Mouse (Mus musculus) c-Kit-positive CD71-positive TER-119-positive erythroid progenitor cells, embryonic 14.5 days (primary cell): ENCODE results near the gene Rnls.
"Not testable (repeated sequence)": the region's sequence is repeated elsewhere in the genome, so short reads cannot be mapped to it uniquely, and the experiment has no call there.

Experiments used
- DNase-seq: peaks from one replicate; pipeline ENCODE4 v3.0.0-alpha.2; 2013; ENCODE audit warnings: low spot score

Rnls gene

DNA sequence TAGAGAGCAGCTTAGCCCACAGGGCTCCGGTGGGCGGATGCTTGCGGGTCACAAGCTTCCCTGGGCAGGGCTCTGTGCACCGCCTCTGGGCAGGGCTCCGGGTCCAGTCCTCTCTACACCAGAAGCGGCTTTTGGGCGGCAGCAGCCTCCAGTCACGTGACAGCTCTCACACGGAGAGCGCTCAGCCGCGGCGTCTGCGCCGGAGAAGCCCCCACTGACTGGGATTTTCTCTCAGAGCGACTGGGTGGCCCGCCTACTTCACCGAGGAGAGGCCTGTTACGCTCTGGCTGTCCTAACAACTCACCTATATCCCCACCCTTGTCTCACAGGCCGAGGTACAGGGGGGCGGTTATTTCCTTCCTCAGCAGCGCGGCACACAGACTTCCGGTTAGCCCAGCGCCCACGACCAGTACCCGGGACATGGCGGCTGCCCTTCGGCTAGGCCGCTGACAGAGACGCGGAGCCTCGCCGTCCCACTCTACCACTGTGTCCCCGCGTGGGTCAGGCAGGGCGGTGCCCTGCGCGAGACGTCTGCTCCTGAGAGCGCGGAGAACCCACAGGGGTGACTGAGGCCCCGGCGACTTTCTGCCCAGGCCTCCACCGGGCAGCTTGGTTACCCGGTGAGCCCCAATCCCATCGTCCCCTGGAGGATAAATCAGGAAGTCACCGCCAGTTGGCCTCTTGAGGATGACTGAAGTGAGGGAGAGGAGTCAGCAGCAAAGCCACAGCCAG is at the start of gene Rnls:
Gene Rnls (minus strand): TSS at position 645 of the 732 bp plus-strand sequence.
- peak; percentile 59 for DNase-seq

GRCm38 (mm10) chr19:33429457-33429856 is 37.4 kb upstream of the Rnls start:
- no peak for DNase-seq

- DNase-seq, result not testable (repeated sequence)
Measured at GRCm38 (mm10) chr19:33419368-33419767, 27.3 kb upstream of the Rnls start.

DNA sequence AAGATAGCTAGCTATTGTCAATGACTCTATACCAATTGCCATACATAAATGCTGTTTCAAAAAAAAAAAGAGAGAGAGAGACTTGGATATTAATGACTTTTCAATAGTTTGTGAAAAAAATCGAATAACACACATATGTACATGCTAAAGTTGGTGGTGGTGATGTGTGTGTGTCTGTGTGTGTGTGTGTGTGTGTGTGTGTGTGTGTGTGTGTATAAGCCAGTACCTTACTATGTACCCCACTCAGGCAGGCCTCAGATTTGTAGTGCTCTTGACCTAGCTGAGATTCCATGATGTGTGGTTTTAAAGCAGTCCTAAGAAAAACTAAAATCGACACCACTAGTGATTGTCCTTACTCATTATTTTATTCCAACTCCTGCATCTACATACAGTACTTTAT is 11.3 kb downstream of the Rnls start:
- DNase-seq, result no peak

GRCm38 (mm10) chr19:33380386-33380785 is 11.7 kb downstream of the Rnls start:
- DNase-seq, result peak; percentile 24

GRCm38 (mm10) chr19:33368808-33369207 is 23.3 kb downstream of the Rnls start:
- no peak for DNase-seq

DNA sequence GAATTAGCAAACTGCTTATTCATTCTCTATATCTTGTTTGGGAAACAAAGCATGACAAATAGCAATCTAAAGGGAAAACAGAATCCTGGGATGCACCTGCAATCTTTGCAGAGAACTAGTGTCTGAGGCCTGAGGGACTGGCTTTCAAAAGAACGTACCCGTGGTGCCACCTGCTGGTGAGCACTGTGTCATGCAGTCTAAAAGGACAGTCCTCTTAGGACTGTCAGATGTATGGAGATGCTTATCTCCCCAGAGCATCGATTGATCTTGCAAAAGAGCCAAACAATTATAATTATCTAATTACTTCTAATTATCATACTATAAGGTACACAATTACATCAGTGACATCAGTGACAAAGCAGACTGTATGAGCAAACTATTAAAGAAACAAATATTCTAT is 25.4 kb downstream of the Rnls start:
- peak; percentile 43 for DNase-seq

DNA sequence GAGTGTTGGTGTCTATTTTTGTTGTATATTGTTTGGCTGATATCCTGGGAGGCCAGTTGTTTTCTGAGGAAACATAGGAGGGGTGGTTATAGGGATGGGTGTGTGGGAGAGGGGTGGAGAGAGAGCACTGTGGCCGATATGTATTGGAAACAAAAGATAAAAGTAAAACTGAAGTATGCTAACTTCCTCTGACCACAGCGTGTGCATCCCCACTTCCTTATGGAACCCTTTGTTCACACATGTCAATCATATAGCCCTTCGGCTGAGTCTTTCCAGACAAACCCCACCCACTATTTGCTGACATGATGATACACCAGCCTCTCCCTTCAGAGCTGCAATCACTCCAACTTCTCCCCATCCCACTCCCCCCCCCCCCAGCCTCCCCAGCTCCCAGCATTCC is 35.1 kb downstream of the Rnls start:
- DNase-seq, result no peak

- no peak for DNase-seq
Measured at GRCm38 (mm10) chr19:33340119-33340518, 52.0 kb downstream of the Rnls start.

GRCm38 (mm10) chr19:33326706-33327641 is 65.1 kb downstream of the Rnls start:
- DNase-seq, result no peak

- DNase-seq, result no peak
Measured at GRCm38 (mm10) chr19:33318785-33319184, 73.3 kb downstream of the Rnls start.

GRCm38 (mm10) chr19:33317130-33317529 is 75.0 kb downstream of the Rnls start:
- DNase-seq, result no peak

DNA sequence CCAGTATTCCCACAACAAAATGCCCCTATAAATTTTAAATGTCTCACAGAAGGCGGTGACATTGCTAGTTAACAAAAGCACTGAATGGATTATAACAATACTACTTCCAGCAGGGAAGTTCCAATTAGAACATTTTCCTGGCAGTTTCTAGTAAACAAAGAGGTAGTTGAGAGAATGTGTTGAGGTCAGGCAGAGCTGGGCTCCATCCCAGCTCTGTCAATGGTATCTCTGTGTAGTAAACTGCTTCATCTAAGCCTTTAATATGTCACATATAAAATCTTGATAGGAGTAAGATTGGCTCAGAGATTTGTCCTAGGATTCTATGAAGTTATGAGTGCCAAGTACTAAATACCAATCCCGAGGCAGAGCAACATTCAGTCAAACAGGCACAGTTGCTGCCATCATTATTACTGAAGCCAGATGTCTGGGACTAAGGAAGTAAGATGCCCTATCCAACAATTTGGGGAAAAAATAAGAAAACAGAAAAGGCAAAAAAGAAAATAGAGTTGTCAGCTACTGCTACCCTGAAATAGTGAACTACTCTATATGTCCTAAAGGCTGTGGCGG is 92.3 kb downstream of the Rnls start:
- DNase-seq, result no peak

GRCm38 (mm10) chr19:33296338-33296737 is 95.8 kb downstream of the Rnls start:
- DNase-seq, result no peak

- no peak for DNase-seq
Measured at GRCm38 (mm10) chr19:33282985-33283384, 109.1 kb downstream of the Rnls start.

GRCm38 (mm10) chr19:33276421-33276820 is 115.7 kb downstream of the Rnls start:
- no peak for DNase-seq

- DNase-seq, result no peak
Measured at GRCm38 (mm10) chr19:33273676-33274075, 118.4 kb downstream of the Rnls start.

- no peak for DNase-seq
Measured at GRCm38 (mm10) chr19:33271571-33271970, 120.5 kb downstream of the Rnls start.

GRCm38 (mm10) chr19:33270231-33270630 is 121.9 kb downstream of the Rnls start:
- no peak for DNase-seq

GRCm38 (mm10) chr19:33268044-33268443 is 124.1 kb downstream of the Rnls start:
- peak; percentile 16 for DNase-seq

GRCm38 (mm10) chr19:33265245-33265644 is 126.8 kb downstream of the Rnls start:
- DNase-seq, result no peak

- DNase-seq, result no peak
Measured at GRCm38 (mm10) chr19:33264224-33264993, 127.7 kb downstream of the Rnls start.
